Mouse (Mus musculus) liver, postnatal 0 days (tissue): ENCODE data around the gene Mthfd1l. TPM values are rescaled to one million over a fixed set of nuclear protein-coding genes. Genes with fewer than 3 reads are reported as not detected.

Source experiments
- ATAC-seq: fragments of 200-750 bp; cut with Nextera tagmentation; 2 replicates; pipeline ENCODE4 v1.8.0; 2017; ENCODE audit warnings: mild to moderate bottlenecking, moderate library complexity
- DNase-seq: peaks from one replicate; pipeline ENCODE4 v3.0.0-alpha.2; 2016
- H3K27ac ChIP-seq: fragments of 300-500 bp; sonication (generic); 2 replicates; pipeline ENCODE4 v1.5.1; 2014; ENCODE audit warnings: antibody characterized with exemption, moderate library complexity, mild to moderate bottlenecking, low read depth
- H3K27me3 ChIP-seq: fragments of 300-500 bp; sonication (generic); 2 replicates; pipeline ENCODE4 v1.6.1; 2014; ENCODE audit warnings: low read length, control low read depth, mixed read lengths; ENCODE audit not compliant: insufficient read depth
- H3K36me3 ChIP-seq: fragments of 300-500 bp; sonication (generic); replicated peaks from 2 replicates; pipeline ENCODE4 v1.6.1; 2014; ENCODE audit warnings: mild to moderate bottlenecking, control low read depth, low read length, moderate library complexity, mixed read lengths; ENCODE audit not compliant: insufficient read depth
- H3K4me1 ChIP-seq: fragments of 300-500 bp; sonication (generic); 2 replicates; pipeline ENCODE4 v1.6.1; 2014; ENCODE audit warnings: antibody characterized with exemption, mild to moderate bottlenecking, control low read depth; ENCODE audit not compliant: insufficient read depth
- H3K4me2 ChIP-seq: fragments of 300-500 bp; sonication (generic); 2 replicates; pipeline ENCODE4 v1.6.1; 2014; ENCODE audit warnings: low read depth, mild to moderate bottlenecking, low read length, moderate library complexity, mixed read lengths
- H3K4me3 ChIP-seq: fragments of 300-500 bp; sonication (generic); 2 replicates; pipeline ENCODE4 v1.5.1; 2014; ENCODE audit warnings: low read depth, low read length
- H3K9ac ChIP-seq: fragments of 300-500 bp; sonication (generic); replicated peaks from 2 replicates; pipeline ENCODE4 v1.6.1; 2014; ENCODE audit warnings: mild to moderate bottlenecking, moderate library complexity
- H3K9me3 ChIP-seq: fragments of 300-500 bp; sonication (generic); 2 replicates; pipeline ENCODE4 v1.6.1; 2016; ENCODE audit warnings: mild to moderate bottlenecking, control low read depth, low read length, mixed read lengths
- CTCF ChIP-seq: sonication (generic); IDR thresholded peaks from 2 replicates; pipeline ENCODE4 v1.5.1; 2016; ENCODE audit warnings: antibody characterized with exemption, low read depth
- EP300 ChIP-seq: IDR thresholded peaks from 2 replicates; pipeline ENCODE4 v1.6.1; 2016; ENCODE audit warnings: antibody characterized with exemption, low read depth, mild to moderate bottlenecking
- WGBS: fragments of 180-500 bp; shearing (Covaris S2); extraction: QIAGEN DNeasy Blood & Tissue Kit; methylation state at CpG from one replicate; pipeline ENCODE4 v1.1.7; 2014; ENCODE audit not compliant: insufficient replicate concordance; 5-methylcytosine and 5-hydroxymethylcytosine counted together
- polyA plus RNA-seq: library from polyadenylated mRNA; unstranded; fragments of >200 nt; fragmentation: Nextera tagmentation; extraction: Ambion mirVana; gene quantifications from 2 replicates; pipeline ENCODE4 v1.2.1, GENCODE M21; 2015

The Mthfd1l gene
- polyA plus RNA-seq, 1 experiment from 2014 or later, result 8.4 TPM

GRCm38 (mm10) chr10:3990295-3990883, 17.5 kb downstream of the Mthfd1l start:
- H3K4me2 ChIP-seq, result no peak overlapping the region
- H3K27me3 ChIP-seq, result no peaks in the 10 kb centered on the region
- H3K27ac ChIP-seq, result no peak overlapping the region
- WGBS, result 91% methylated on average over 6 of the region's 6 CpGs
- peaks cover 37% of the 10 kb centered on the region for H3K36me3 ChIP-seq
- ATAC-seq (no peak), DNase-seq (no peak)
- no peaks in the 10 kb centered on the region for H3K9me3 ChIP-seq
- no peak overlapping the region for H3K4me3 ChIP-seq
- no peak overlapping the region for H3K9ac ChIP-seq
- TF ChIP-seq CTCF (no peak), EP300 (no peak)
- H3K4me1 ChIP-seq, result peaks cover 6% of the 10 kb centered on the region; the same call in 1 of the 2 replicates

GRCm38 (mm10) chr10:3993365-3994102, 20.6 kb downstream of the Mthfd1l start:
- H3K36me3 ChIP-seq, result peaks cover 43% of the 10 kb centered on the region

GRCm38 (mm10) chr10:3995277-3995676, 22.4 kb downstream of the Mthfd1l start:
- Histone ChIP-seq H3K27ac (peak overlapping the region; percentile 44; the same call in 1 of the 2 replicates), H3K9me3 (no peaks in the 10 kb centered on the region), H3K4me3 (no peak overlapping the region), H3K9ac (no peak overlapping the region), H3K4me2 (no peak overlapping the region), H3K36me3 (peaks cover 33% of the 10 kb centered on the region), H3K4me1 (peaks cover 11% of the 10 kb centered on the region; the same call in 1 of the 2 replicates), H3K27me3 (no peaks in the 10 kb centered on the region)
- TF ChIP-seq EP300 (no peak), CTCF (peak; percentile 64)
- no peak for ATAC-seq
- WGBS, result 80% methylated on average over 4 of the region's 4 CpGs
- peak; percentile 52 for DNase-seq

More at GRCm38 (mm10) chr10:3993365-3994102, 20.6 kb downstream of the Mthfd1l start:
- no peaks in the 10 kb centered on the region for H3K27me3 ChIP-seq
- peak overlapping the region; percentile 41; the same call in 1 of the 2 replicates for H3K9ac ChIP-seq
- 54% methylated on average over 8 of the region's 8 CpGs for WGBS
- ATAC-seq (peak; percentile 98), DNase-seq (no peak)
- TF ChIP-seq EP300, result peak; percentile 95
- TF ChIP-seq CTCF, result no peak
- peak overlapping the region; percentile 85 for H3K27ac ChIP-seq
- peaks cover 11% of the 10 kb centered on the region; the same call in 1 of the 2 replicates for H3K4me1 ChIP-seq
- peak overlapping the region; percentile 43 for H3K4me2 ChIP-seq
- no peak overlapping the region for H3K4me3 ChIP-seq
- H3K9me3 ChIP-seq, result no peaks in the 10 kb centered on the region

GRCm38 (mm10) chr10:3996170-3996876, 23.4 kb downstream of the Mthfd1l start:
- H3K4me1 ChIP-seq, result peaks cover 11% of the 10 kb centered on the region; the same call in 1 of the 2 replicates
- peak overlapping the region; percentile 13; the same call in 1 of the 2 replicates for H3K4me2 ChIP-seq
- TF ChIP-seq EP300 (0 out of 2 replicates have a peak, but pooled peaks have one; percentile 43), CTCF (peak; percentile 88)
- H3K9me3 ChIP-seq, result no peaks in the 10 kb centered on the region
- H3K4me3 ChIP-seq, result no peak overlapping the region
- 54% methylated on average over 15 of the region's 15 CpGs for WGBS
- H3K9ac ChIP-seq, result no peak overlapping the region
- H3K27me3 ChIP-seq, result no peaks in the 10 kb centered on the region
- 0 out of 2 replicates have a peak overlapping the region, but pooled peaks have one; percentile 29 for H3K27ac ChIP-seq
- ATAC-seq, result no peak; the same call in 1 of the 2 replicates
- peaks cover 27% of the 10 kb centered on the region for H3K36me3 ChIP-seq
- peak; percentile 79 for DNase-seq

- no peaks in the 10 kb centered on the region for H3K27me3 ChIP-seq
- no peak for TF ChIP-seq CTCF
- TF ChIP-seq EP300, result no peak
- no peak overlapping the region for H3K4me3 ChIP-seq
- H3K9me3 ChIP-seq, result no peaks in the 10 kb centered on the region
- no peak overlapping the region for H3K4me2 ChIP-seq
- H3K27ac ChIP-seq, result no peak overlapping the region
- peaks cover 26% of the 10 kb centered on the region for H3K36me3 ChIP-seq
- peaks cover 10% of the 10 kb centered on the region; the same call in 1 of the 2 replicates for H3K4me1 ChIP-seq
- no peak for DNase-seq
- WGBS, result 91% methylated on average over 7 of the region's 7 CpGs
- no peak overlapping the region for H3K9ac ChIP-seq
- ATAC-seq, result no peak
Observed at GRCm38 (mm10) chr10:3997851-3998426, 25.0 kb downstream of the Mthfd1l start.
